Mouse (Mus musculus) heart, embryonic 12.5 days (tissue): ENCODE measurements at regions not wholly inside any gene's neighbourhood (a gene's known extent, or its start where the extent isn't known, plus 50 kb on each side); places are given as distances from the start of the nearest gene placed in this dataset.

Experiments
- ATAC-seq: fragments of 200-750 bp; cut with Nextera tagmentation; 2 replicates; pipeline ENCODE4 v1.8.0; 2017; ENCODE audit warnings: moderate TSS enrichment, moderate library complexity; ENCODE audit not compliant: insufficient number of reproducible peaks, low FRiP score
- H3K27ac ChIP-seq: fragments of 300-500 bp; sonication (generic); 2 replicates; pipeline ENCODE4 v1.5.1; 2016; ENCODE audit warnings: mild to moderate bottlenecking, moderate library complexity; ENCODE audit not compliant: poor library complexity, severe bottlenecking
- H3K27me3 ChIP-seq: fragments of 300-500 bp; sonication (generic); replicated peaks from 2 replicates; pipeline ENCODE4 v1.6.1; 2016; ENCODE audit warnings: mild to moderate bottlenecking, moderate library complexity
- H3K36me3 ChIP-seq: fragments of 300-500 bp; sonication (generic); 2 replicates; pipeline ENCODE4 v1.6.1; 2016; ENCODE audit warnings: mild to moderate bottlenecking, moderate library complexity
- H3K4me1 ChIP-seq: fragments of 300-500 bp; sonication (generic); replicated peaks from 2 replicates; pipeline ENCODE4 v1.6.1; 2016; ENCODE audit warnings: mild to moderate bottlenecking
- H3K4me2 ChIP-seq: fragments of 300-500 bp; sonication (generic); 2 replicates; pipeline ENCODE4 v1.6.1; 2016; ENCODE audit warnings: mild to moderate bottlenecking, moderate library complexity
- H3K4me3 ChIP-seq: fragments of 300-500 bp; sonication (generic); 2 replicates; pipeline ENCODE4 v1.5.1; 2016; ENCODE audit warnings: mild to moderate bottlenecking
- H3K9ac ChIP-seq: fragments of 300-500 bp; sonication (generic); 2 replicates; pipeline ENCODE4 v1.6.1; 2016; ENCODE audit warnings: mild to moderate bottlenecking, moderate library complexity
- H3K9me3 ChIP-seq: fragments of 300-500 bp; sonication (generic); replicated peaks from 2 replicates; pipeline ENCODE4 v1.6.1; 2016; ENCODE audit warnings: mild to moderate bottlenecking, moderate library complexity
- WGBS: fragments of 180-500 bp; shearing (Covaris S2); methylation state at CpG from one replicate; pipeline ENCODE4 v1.1.7; 2016; 5-methylcytosine and 5-hydroxymethylcytosine counted together

- Histone ChIP-seq H3K36me3 (no peaks in the 10 kb centered on the region), H3K27ac (no peak overlapping the region), H3K4me1 (no peaks in the 10 kb centered on the region), H3K27me3 (no peaks in the 10 kb centered on the region), H3K9me3 (no peaks in the 10 kb centered on the region), H3K4me2 (no peak overlapping the region), H3K9ac (no peak overlapping the region), H3K4me3 (no peak overlapping the region)
- whole genome bisulfite sequencing: 86% methylated on average over 4 of the region's 4 CpGs
- ATAC-seq: no peak
These were observed 139.8 kb downstream of the Gm9817 start for GRCm38 (mm10) chr13:45218251-45218650.

GRCm38 (mm10) chr13:45219671-45220070, 141.2 kb downstream of the Gm9817 start:
- Histone ChIP-seq H3K9ac (no peak overlapping the region), H3K4me3 (no peak overlapping the region), H3K4me1 (no peaks in the 10 kb centered on the region), H3K36me3 (no peaks in the 10 kb centered on the region), H3K9me3 (no peaks in the 10 kb centered on the region), H3K4me2 (no peak overlapping the region), H3K27me3 (no peaks in the 10 kb centered on the region), H3K27ac (no peak overlapping the region)
- ATAC-seq: no peak
- WGBS: 63% methylated on average over 3 of the region's 3 CpGs

- no peaks in the 10 kb centered on the region; the same call in 1 of the 2 replicates for H3K4me1 ChIP-seq
- 63% methylated on average over 2 of the region's 2 CpGs for whole genome bisulfite sequencing
- no peak overlapping the region for H3K4me2 ChIP-seq
- H3K36me3 ChIP-seq: no peaks in the 10 kb centered on the region
- 0 out of 2 replicates have a peak, but pooled peaks cover 4% of the 10 kb centered on the region for H3K27me3 ChIP-seq
- no peak overlapping the region for H3K9ac ChIP-seq
- H3K4me3 ChIP-seq: no peak overlapping the region
- no peaks in the 10 kb centered on the region for H3K9me3 ChIP-seq
- ATAC-seq: no peak
- H3K27ac ChIP-seq: no peak overlapping the region
These were observed 152.3 kb downstream of the Gm9817 start for GRCm38 (mm10) chr13:45230804-45231203.

- Histone ChIP-seq H3K9me3 (no peaks in the 10 kb centered on the region), H3K4me3 (no peak overlapping the region), H3K36me3 (no peaks in the 10 kb centered on the region), H3K4me1 (no peaks in the 10 kb centered on the region; the same call in 1 of the 2 replicates), H3K27me3 (no peaks in the 10 kb centered on the region), H3K9ac (no peak overlapping the region), H3K4me2 (no peak overlapping the region), H3K27ac (no peak overlapping the region)
- WGBS: 64% methylated on average over 5 of the region's 5 CpGs
- no peak for ATAC-seq
These were observed 154.3 kb upstream of the Mylip start for GRCm38 (mm10) chr13:45235236-45235635.

GRCm38 (mm10) chr13:45238258-45238657, 151.3 kb upstream of the Mylip start:
- Histone ChIP-seq H3K4me2 (no peak overlapping the region), H3K9me3 (no peaks in the 10 kb centered on the region), H3K4me1 (no peaks in the 10 kb centered on the region), H3K27me3 (no peaks in the 10 kb centered on the region), H3K27ac (no peak overlapping the region), H3K36me3 (no peaks in the 10 kb centered on the region), H3K9ac (no peak overlapping the region), H3K4me3 (no peak overlapping the region)
- WGBS: 71% methylated on average over 7 of the region's 7 CpGs
- no peak for ATAC-seq

GRCm38 (mm10) chr13:45239153-45239552, 150.4 kb upstream of the Mylip start:
- no peak overlapping the region for H3K27ac ChIP-seq
- no peaks in the 10 kb centered on the region for H3K36me3 ChIP-seq
- H3K9me3 ChIP-seq: no peaks in the 10 kb centered on the region
- WGBS: 81% methylated on average over 9 of the region's 9 CpGs
- H3K27me3 ChIP-seq: no peaks in the 10 kb centered on the region
- H3K4me3 ChIP-seq: no peak overlapping the region
- no peak overlapping the region for H3K9ac ChIP-seq
- no peak overlapping the region for H3K4me2 ChIP-seq
- no peak for ATAC-seq
- no peaks in the 10 kb centered on the region for H3K4me1 ChIP-seq

GRCm38 (mm10) chr13:45240009-45240653, 149.4 kb upstream of the Mylip start:
- H3K27me3 ChIP-seq: no peaks in the 10 kb centered on the region
- no peak overlapping the region for H3K9ac ChIP-seq
- H3K9me3 ChIP-seq: no peaks in the 10 kb centered on the region
- WGBS: 69% methylated on average over 13 of the region's 13 CpGs
- no peak for ATAC-seq
- no peaks in the 10 kb centered on the region for H3K36me3 ChIP-seq
- H3K4me3 ChIP-seq: no peak overlapping the region
- no peak overlapping the region for H3K4me2 ChIP-seq
- no peaks in the 10 kb centered on the region for H3K4me1 ChIP-seq
- no peak overlapping the region for H3K27ac ChIP-seq

- no peaks in the 10 kb centered on the region for H3K9me3 ChIP-seq
- no peak overlapping the region for H3K27ac ChIP-seq
- H3K4me1 ChIP-seq: no peaks in the 10 kb centered on the region
- no peak for ATAC-seq
- H3K27me3 ChIP-seq: no peaks in the 10 kb centered on the region
- no peak overlapping the region for H3K9ac ChIP-seq
- H3K36me3 ChIP-seq: no peaks in the 10 kb centered on the region
- no peak overlapping the region for H3K4me3 ChIP-seq
- no peak overlapping the region for H3K4me2 ChIP-seq
- WGBS: 70% methylated on average over 3 of the region's 3 CpGs
These were observed 147.3 kb upstream of the Mylip start for GRCm38 (mm10) chr13:45242261-45242660.

GRCm38 (mm10) chr13:45242750-45243149, 146.8 kb upstream of the Mylip start:
- no peak overlapping the region for H3K27ac ChIP-seq
- ATAC-seq: no peak
- H3K27me3 ChIP-seq: no peaks in the 10 kb centered on the region
- H3K4me2 ChIP-seq: no peak overlapping the region
- no peaks in the 10 kb centered on the region for H3K4me1 ChIP-seq
- no peak overlapping the region for H3K9ac ChIP-seq
- no peaks in the 10 kb centered on the region for H3K9me3 ChIP-seq
- H3K36me3 ChIP-seq: no peaks in the 10 kb centered on the region
- H3K4me3 ChIP-seq: no peak overlapping the region
- 77% methylated on average over 12 of the region's 12 CpGs for WGBS

GRCm38 (mm10) chr13:45245651-45246050, 143.9 kb upstream of the Mylip start:
- Histone ChIP-seq H3K36me3 (no peaks in the 10 kb centered on the region), H3K4me1 (no peaks in the 10 kb centered on the region), H3K4me2 (no peak overlapping the region), H3K4me3 (no peak overlapping the region), H3K27ac (no peak overlapping the region), H3K9me3 (no peaks in the 10 kb centered on the region), H3K27me3 (no peaks in the 10 kb centered on the region), H3K9ac (no peak overlapping the region)
- no peak for ATAC-seq
- WGBS: 50% methylated on average over 5 of the region's 5 CpGs

- Histone ChIP-seq H3K9ac (no peak overlapping the region), H3K27me3 (no peaks in the 10 kb centered on the region), H3K4me1 (no peaks in the 10 kb centered on the region), H3K9me3 (no peaks in the 10 kb centered on the region), H3K4me3 (no peak overlapping the region), H3K36me3 (no peaks in the 10 kb centered on the region), H3K4me2 (no peak overlapping the region), H3K27ac (no peak overlapping the region)
- 68% methylated on average over 2 of the region's 2 CpGs for WGBS
- no peak for ATAC-seq
These were observed 143.2 kb upstream of the Mylip start for GRCm38 (mm10) chr13:45246341-45246740.

- Histone ChIP-seq H3K4me1 (no peaks in the 10 kb centered on the region), H3K36me3 (no peaks in the 10 kb centered on the region), H3K4me2 (no peak overlapping the region), H3K27me3 (no peaks in the 10 kb centered on the region), H3K27ac (no peak overlapping the region), H3K9ac (no peak overlapping the region), H3K4me3 (no peak overlapping the region), H3K9me3 (no peaks in the 10 kb centered on the region)
- WGBS: 50% methylated on average over 1 of the region's 1 CpGs
- ATAC-seq: no peak
These were observed 139.5 kb upstream of the Mylip start for GRCm38 (mm10) chr13:45250028-45250427.
